Mouse (Mus musculus) liver, embryonic 11.5 days (tissue): ENCODE measurements around the gene Morn5. TPM values are rescaled to one million over a fixed set of nuclear protein-coding genes. Genes with fewer than 3 reads are reported as not detected.

Experiments
- ATAC-seq: fragments of 200-750 bp; cut with Nextera tagmentation; replicated peaks from 2 replicates; pipeline ENCODE4 v1.8.0; 2017; ENCODE audit warnings: moderate number of reproducible peaks, mild to moderate bottlenecking, moderate TSS enrichment, moderate library complexity; ENCODE audit not compliant: low FRiP score
- DNase-seq: peaks from one replicate; pipeline ENCODE4 v3.0.0-alpha.2; 2017; ENCODE audit warnings: low spot score
- H3K27ac ChIP-seq: fragments of 300-500 bp; sonication (generic); 2 replicates; pipeline ENCODE4 v1.5.1; 2014; ENCODE audit warnings: mild to moderate bottlenecking, low read depth, low read length, control low read depth
- H3K27me3 ChIP-seq: fragments of 300-500 bp; sonication (generic); replicated peaks from 2 replicates; pipeline ENCODE4 v1.6.1; 2014; ENCODE audit warnings: low read length, mixed read lengths; ENCODE audit not compliant: control insufficient read depth, insufficient read depth
- H3K36me3 ChIP-seq: fragments of 300-500 bp; sonication (generic); 2 replicates; pipeline ENCODE4 v1.6.1; 2014; ENCODE audit warnings: mild to moderate bottlenecking, low read length, moderate library complexity, mixed read lengths; ENCODE audit not compliant: control insufficient read depth, insufficient read depth
- H3K4me1 ChIP-seq: fragments of 300-500 bp; sonication (generic); replicated peaks from 2 replicates; pipeline ENCODE4 v1.6.1; 2014; ENCODE audit warnings: low read length, mixed read lengths; ENCODE audit not compliant: control insufficient read depth, insufficient read depth
- H3K4me2 ChIP-seq: fragments of 300-500 bp; sonication (generic); 2 replicates; pipeline ENCODE4 v1.6.1; 2014; ENCODE audit warnings: mild to moderate bottlenecking, control low read depth, moderate library complexity
- H3K4me3 ChIP-seq: fragments of 300-500 bp; sonication (generic); 2 replicates; pipeline ENCODE4 v1.5.1; 2014; ENCODE audit warnings: low read depth, low read length, control low read depth
- H3K9ac ChIP-seq: fragments of 300-500 bp; sonication (generic); 2 replicates; pipeline ENCODE4 v1.6.1; 2014; ENCODE audit warnings: low read depth, low read length, control low read depth
- H3K9me3 ChIP-seq: fragments of 300-500 bp; sonication (generic); 2 replicates; pipeline ENCODE4 v1.6.1; 2016; ENCODE audit warnings: low read length, inconsistent platforms, mixed read lengths; ENCODE audit not compliant: control insufficient read depth
- WGBS: fragments of 180-500 bp; shearing (Covaris S2); extraction: QIAGEN DNeasy Blood & Tissue Kit; methylation state at CpG from one replicate; pipeline ENCODE4 v1.1.7; 2014; 5-methylcytosine and 5-hydroxymethylcytosine counted together
- polyA plus RNA-seq: library from polyadenylated mRNA; unstranded; fragments of >200 nt; fragmentation: Nextera tagmentation; extraction: Ambion mirVana; gene quantifications from 2 replicates; pipeline ENCODE4 v1.2.1, GENCODE M21; 2014

Morn5 gene
- polyA plus RNA-seq, 1 experiment from 2014 or later = not detected

- WGBS = under 1% methylated on average over 32 of the region's 32 CpGs
- Histone ChIP-seq H3K4me2 (peak overlapping the region; percentile 62), H3K4me3 (peak overlapping the region; percentile 38), H3K36me3 (no peaks in the 10 kb centered on the region), H3K27ac (no peak overlapping the region), H3K27me3 (peaks cover 97% of the 10 kb centered on the region), H3K4me1 (peaks cover 5% of the 10 kb centered on the region), H3K9ac (no peak overlapping the region), H3K9me3 (no peaks in the 10 kb centered on the region)
- DNase-seq (no peak), ATAC-seq (no peak)
These were observed 55.2 kb downstream of the Morn5 start for GRCm38 (mm10) chr2:36104436-36104955.

GRCm38 (mm10) chr2:36104956-36105741 lies 55.9 kb downstream of the Morn5 start, which contains the start of gene Lhx6:
Gene Lhx6, minus strand, starts transcription at chr2:36105408.
- peaks cover 97% of the 10 kb centered on the region for H3K27me3 ChIP-seq
- H3K36me3 ChIP-seq = no peaks in the 10 kb centered on the region
- no peak within 1 kb of the TSS for H3K9ac ChIP-seq
- H3K4me1 ChIP-seq = peaks cover 5% of the 10 kb centered on the region
- H3K4me2 ChIP-seq = peak within 1 kb of the TSS; percentile 62
- no peak within 1 kb of the TSS for H3K27ac ChIP-seq
- ATAC-seq (no peak; the same call in 1 of the 2 replicates), DNase-seq (peak; percentile 57)
- WGBS = 3% methylated on average over 56 of the region's 58 CpGs
- peak within 1 kb of the TSS; percentile 38 for H3K4me3 ChIP-seq
- no peaks in the 10 kb centered on the region for H3K9me3 ChIP-seq

GRCm38 (mm10) chr2:36108615-36109014 lies 59.4 kb downstream of the Morn5 start:
- Histone ChIP-seq H3K4me2 (no peak overlapping the region), H3K4me1 (peaks cover 5% of the 10 kb centered on the region), H3K27me3 (peaks cover 76% of the 10 kb centered on the region), H3K36me3 (no peaks in the 10 kb centered on the region), H3K9me3 (no peaks in the 10 kb centered on the region), H3K27ac (no peak overlapping the region), H3K9ac (no peak overlapping the region), H3K4me3 (no peak overlapping the region)
- ATAC-seq = no peak
- DNase-seq = no peak
- 11% methylated on average over 7 of the region's 7 CpGs for WGBS

- H3K27me3 ChIP-seq = peaks cover 36% of the 10 kb centered on the region
These were observed 63.4 kb downstream of the Morn5 start for GRCm38 (mm10) chr2:36112632-36113031.

GRCm38 (mm10) chr2:36126795-36127429 lies 77.7 kb downstream of the Morn5 start:
- H3K36me3 ChIP-seq = peaks cover 28% of the 10 kb centered on the region
- WGBS = 91% methylated on average over 9 of the region's 9 CpGs
- no peak overlapping the region for H3K27ac ChIP-seq
- H3K4me2 ChIP-seq = no peak overlapping the region
- no peak overlapping the region for H3K9ac ChIP-seq
- H3K4me1 ChIP-seq = no peaks in the 10 kb centered on the region; the same call in 1 of the 2 replicates
- H3K9me3 ChIP-seq = no peaks in the 10 kb centered on the region
- H3K27me3 ChIP-seq = no peaks in the 10 kb centered on the region
- H3K4me3 ChIP-seq = no peak overlapping the region
- no peak for DNase-seq
- no peak for ATAC-seq

More at GRCm38 (mm10) chr2:36112632-36113031, 63.4 kb downstream of the Morn5 start:
- no peaks in the 10 kb centered on the region for H3K4me1 ChIP-seq
- H3K36me3 ChIP-seq = peaks cover 9% of the 10 kb centered on the region
- ATAC-seq = no peak
- WGBS = 63% methylated on average over 3 of the region's 3 CpGs
- no peak overlapping the region for H3K9ac ChIP-seq
- no peak overlapping the region for H3K4me2 ChIP-seq
- H3K9me3 ChIP-seq = no peaks in the 10 kb centered on the region
- no peak overlapping the region for H3K4me3 ChIP-seq
- no peak overlapping the region for H3K27ac ChIP-seq
- DNase-seq = no peak

GRCm38 (mm10) chr2:36127973-36128372 lies 78.7 kb downstream of the Morn5 start:
- 69% methylated on average over 4 of the region's 4 CpGs for WGBS
- H3K9ac ChIP-seq = no peak overlapping the region
- ATAC-seq (no peak), DNase-seq (no peak)
- no peaks in the 10 kb centered on the region; the same call in 1 of the 2 replicates for H3K4me1 ChIP-seq
- no peak overlapping the region for H3K27ac ChIP-seq
- no peak overlapping the region for H3K4me3 ChIP-seq
- H3K9me3 ChIP-seq = no peaks in the 10 kb centered on the region
- H3K36me3 ChIP-seq = peaks cover 25% of the 10 kb centered on the region
- H3K27me3 ChIP-seq = no peaks in the 10 kb centered on the region
- H3K4me2 ChIP-seq = no peak overlapping the region

- no peaks in the 10 kb centered on the region for H3K9me3 ChIP-seq
- ATAC-seq = no peak
- H3K4me2 ChIP-seq = no peak overlapping the region
- no peak overlapping the region for H3K9ac ChIP-seq
- 82% methylated on average over 3 of the region's 3 CpGs for WGBS
- H3K36me3 ChIP-seq = peaks cover 27% of the 10 kb centered on the region
- no peak for DNase-seq
- H3K27ac ChIP-seq = no peak overlapping the region
- no peak overlapping the region for H3K4me3 ChIP-seq
- no peaks in the 10 kb centered on the region for H3K27me3 ChIP-seq
- no peaks in the 10 kb centered on the region; the same call in 1 of the 2 replicates for H3K4me1 ChIP-seq
These were observed 79.8 kb downstream of the Morn5 start for GRCm38 (mm10) chr2:36129051-36129450.
